Mouse (Mus musculus): ENCODE measurements around the gene Vmn1r52. TPM values are rescaled to one million over a fixed set of nuclear protein-coding genes. Genes with fewer than 3 reads are reported as not detected.
"Not testable (repeated sequence)": the region's sequence is repeated elsewhere in the genome, so short reads cannot be mapped to it uniquely, and the experiment has no call there.

Gene Vmn1r52
- not detected in 2 replicates for polyA plus RNA-seq (2012; rRNA removed)
- polyA plus RNA-seq (2014; fragmentation: Nextera tagmentation; extraction: Ambion mirVana) = not detected in 2 replicates

- H3K9me3 ChIP-seq (ENCODE audit: control insufficient read depth, low read length) = no peaks in the 10 kb centered on the region
- WGBS (ENCODE audit: insufficient replicate concordance) = 34% methylated on average over 2 of the region's 2 CpGs
Observed at GRCm38 (mm10) chr6:90174508-90174907, at the start of gene Vmn1r52. Gene Vmn1r52 (plus strand): TSS chr6:90174808.

GRCm38 (mm10) chr6:90160139-90160538 lies 14.5 kb upstream of the Vmn1r52 start:
- H3K27ac ChIP-seq = no peak overlapping the region
- TF ChIP-seq EP300 (IDR thresholded peaks at IDR 0.05; ENCODE audit: low read depth) = no peak
- no peak for TF ChIP-seq CTCF (IDR thresholded peaks at IDR 0.05; ENCODE audit: low read depth)
- no peaks in the 10 kb centered on the region for H3K4me1 ChIP-seq (replicated peaks; ENCODE audit: control insufficient read depth in 2 of 2, insufficient read depth in 2 of 2, low read length in 1 of 2)
- DNase-seq (ENCODE audit: low read depth in 3 of 3, low spot score in 3 of 3) = no peak
- no peak overlapping the region for H3K4me2 ChIP-seq (ENCODE audit: low read depth)
- no peak overlapping the region for H3K4me3 ChIP-seq (ENCODE audit: insufficient read depth in 1 of 2, low read depth in 2 of 2, low read length in 2 of 2)
- no peaks in the 10 kb centered on the region for H3K9me3 ChIP-seq (ENCODE audit: control insufficient read depth, low read length)
- no peak for ATAC-seq (ENCODE audit: insufficient read depth)
- H3K9ac ChIP-seq (replicated peaks) = no peak overlapping the region
- no peaks in the 10 kb centered on the region for H3K27me3 ChIP-seq (ENCODE audit: control insufficient read depth, insufficient read depth, low read length)
- WGBS (ENCODE audit: insufficient replicate concordance) = 57% methylated on average over 3 of the region's 3 CpGs
- no peaks in the 10 kb centered on the region for H3K36me3 ChIP-seq (replicated peaks; ENCODE audit: control insufficient read depth, insufficient read depth, low read depth)

More at GRCm38 (mm10) chr6:90174508-90174907, at the start of gene Vmn1r52:
- H3K27me3 ChIP-seq (ENCODE audit: control insufficient read depth, insufficient read depth, low read length) = no peaks in the 10 kb centered on the region
- no peaks in the 10 kb centered on the region for H3K36me3 ChIP-seq (replicated peaks; ENCODE audit: control insufficient read depth, insufficient read depth, low read depth)
- DNase-seq (ENCODE audit: low read depth in 3 of 3, low spot score in 3 of 3) = no peak
- H3K4me3 ChIP-seq (ENCODE audit: insufficient read depth in 1 of 2, low read depth in 2 of 2, low read length in 2 of 2) = no peak within 1 kb of the TSS
- no peak within 1 kb of the TSS for H3K9ac ChIP-seq (replicated peaks)
- no peak within 1 kb of the TSS for H3K4me2 ChIP-seq (ENCODE audit: low read depth)
- H3K27ac ChIP-seq = no peak within 1 kb of the TSS
- TF ChIP-seq EP300 (IDR thresholded peaks at IDR 0.05; ENCODE audit: low read depth) (no peak), CTCF (IDR thresholded peaks at IDR 0.05; ENCODE audit: low read depth) (no peak)
- no peaks in the 10 kb centered on the region for H3K4me1 ChIP-seq (replicated peaks; ENCODE audit: control insufficient read depth in 2 of 2, insufficient read depth in 2 of 2, low read length in 1 of 2)
- ATAC-seq (ENCODE audit: insufficient read depth) = no peak

GRCm38 (mm10) chr6:90202493-90202892 lies 27.9 kb downstream of the Vmn1r52 start, which contains the start of gene V1ra8:
Gene V1ra8 (plus strand): TSS chr6:90202793.
- H3K9me3 ChIP-seq (ENCODE audit: control insufficient read depth, low read length); H3K36me3 ChIP-seq (replicated peaks; ENCODE audit: control insufficient read depth, insufficient read depth, low read depth); H3K4me1 ChIP-seq (replicated peaks; ENCODE audit: control insufficient read depth in 2 of 2, insufficient read depth in 2 of 2, low read length in 1 of 2); H3K9ac ChIP-seq (replicated peaks); H3K27me3 ChIP-seq (ENCODE audit: control insufficient read depth, insufficient read depth, low read length); H3K4me2 ChIP-seq (ENCODE audit: low read depth); H3K4me3 ChIP-seq (ENCODE audit: insufficient read depth in 1 of 2, low read depth in 2 of 2, low read length in 2 of 2); H3K27ac ChIP-seq; ATAC-seq (ENCODE audit: insufficient read depth); DNase-seq (ENCODE audit: low read depth in 3 of 3, low spot score in 3 of 3): not testable (repeated sequence)
- 41% methylated on average over 1 of the region's 2 CpGs for WGBS (ENCODE audit: insufficient replicate concordance)

- Histone ChIP-seq H3K4me1 (replicated peaks; ENCODE audit: control insufficient read depth in 2 of 2, insufficient read depth in 2 of 2, low read length in 1 of 2) (no peaks in the 10 kb centered on the region), H3K9ac (replicated peaks) (no peak within 1 kb of the TSS), H3K27me3 (ENCODE audit: control insufficient read depth, insufficient read depth, low read length) (no peaks in the 10 kb centered on the region), H3K9me3 (ENCODE audit: control insufficient read depth, low read length) (no peaks in the 10 kb centered on the region), H3K27ac (no peak within 1 kb of the TSS), H3K36me3 (replicated peaks; ENCODE audit: control insufficient read depth, insufficient read depth, low read depth) (no peaks in the 10 kb centered on the region), H3K4me3 (ENCODE audit: insufficient read depth in 1 of 2, low read depth in 2 of 2, low read length in 2 of 2) (no peak within 1 kb of the TSS), H3K4me2 (ENCODE audit: low read depth) (no peak within 1 kb of the TSS)
- 65% methylated on average over 1 of the region's 1 CpGs for WGBS (ENCODE audit: insufficient replicate concordance)
- ATAC-seq (ENCODE audit: insufficient read depth) = no peak
- TF ChIP-seq CTCF (IDR thresholded peaks at IDR 0.05; ENCODE audit: low read depth) (no peak), EP300 (IDR thresholded peaks at IDR 0.05; ENCODE audit: low read depth) (no peak)
- DNase-seq (ENCODE audit: low read depth in 3 of 3, low spot score in 3 of 3) = no peak
Observed at GRCm38 (mm10) chr6:90224338-90224737, 49.7 kb downstream of the Vmn1r52 start, which contains the start of gene Vmn1r53. Gene Vmn1r53 (minus strand): TSS chr6:90224438.

Other genes with a start within 250 kb of the Vmn1r52 start
- not detected in 2 replicates for gene Vmn1r45, start 234.2 kb upstream of the Vmn1r52 start, polyA plus RNA-seq (2012; rRNA removed)
- gene Vmn1r45, start 234.2 kb upstream of the Vmn1r52 start, polyA plus RNA-seq (2014; fragmentation: Nextera tagmentation; extraction: Ambion mirVana) = not detected in 2 replicates
- gene Vmn1r46, start 205.5 kb upstream of the Vmn1r52 start, polyA plus RNA-seq (2012; rRNA removed) = not detected in 2 replicates
- gene Vmn1r46, start 205.5 kb upstream of the Vmn1r52 start, polyA plus RNA-seq (2014; fragmentation: Nextera tagmentation; extraction: Ambion mirVana) = not detected in 2 replicates
- not detected in 2 replicates for gene Vmn1r47, start 158.7 kb upstream of the Vmn1r52 start, polyA plus RNA-seq (2012; rRNA removed)
- not detected in 2 replicates for gene Vmn1r47, start 158.7 kb upstream of the Vmn1r52 start, polyA plus RNA-seq (2014; fragmentation: Nextera tagmentation; extraction: Ambion mirVana)
- not detected in 2 replicates for gene Vmn1r48, start 138.0 kb upstream of the Vmn1r52 start, polyA plus RNA-seq (2012; rRNA removed)
- gene Vmn1r48, start 138.0 kb upstream of the Vmn1r52 start, polyA plus RNA-seq (2014; fragmentation: Nextera tagmentation; extraction: Ambion mirVana) = not detected in 2 replicates
- not detected in 2 replicates for gene Vmn1r49, start 96.3 kb upstream of the Vmn1r52 start, polyA plus RNA-seq (2012; rRNA removed)
- gene Vmn1r49, start 96.3 kb upstream of the Vmn1r52 start, polyA plus RNA-seq (2014; fragmentation: Nextera tagmentation; extraction: Ambion mirVana) = not detected in 2 replicates
- not detected in 2 replicates for gene Vmn1r50, start 73.4 kb upstream of the Vmn1r52 start, polyA plus RNA-seq (2012; rRNA removed)
- gene Vmn1r50, start 73.4 kb upstream of the Vmn1r52 start, polyA plus RNA-seq (2014; fragmentation: Nextera tagmentation; extraction: Ambion mirVana) = not detected in 2 replicates
- not detected in 2 replicates for gene Vmn1r51, start 52.2 kb upstream of the Vmn1r52 start, polyA plus RNA-seq (2012; rRNA removed)
- gene Vmn1r51, start 52.2 kb upstream of the Vmn1r52 start, polyA plus RNA-seq (2014; fragmentation: Nextera tagmentation; extraction: Ambion mirVana) = not detected in 2 replicates
- not detected in 2 replicates for gene V1ra8, start 28.0 kb downstream of the Vmn1r52 start, polyA plus RNA-seq (2012; rRNA removed)
- gene V1ra8, start 28.0 kb downstream of the Vmn1r52 start, polyA plus RNA-seq (2014; fragmentation: Nextera tagmentation; extraction: Ambion mirVana) = not detected in 2 replicates
- not detected in 2 replicates for gene Vmn1r53, start 49.6 kb downstream of the Vmn1r52 start, polyA plus RNA-seq (2012; rRNA removed)
- not detected in 2 replicates for gene Vmn1r53, start 49.6 kb downstream of the Vmn1r52 start, polyA plus RNA-seq (2014; fragmentation: Nextera tagmentation; extraction: Ambion mirVana)
- not detected in 2 replicates for gene Vmn1r54, start 71.5 kb downstream of the Vmn1r52 start, polyA plus RNA-seq (2012; rRNA removed)
- gene Vmn1r54, start 71.5 kb downstream of the Vmn1r52 start, polyA plus RNA-seq (2014; fragmentation: Nextera tagmentation; extraction: Ambion mirVana) = not detected in 2 replicates
- gene BC048671, start 126.4 kb downstream of the Vmn1r52 start, polyA plus RNA-seq (2012; rRNA removed) = not detected in 2 replicates
- not detected in 2 replicates for gene BC048671, start 126.4 kb downstream of the Vmn1r52 start, polyA plus RNA-seq (2014; fragmentation: Nextera tagmentation; extraction: Ambion mirVana)
- gene Chst13, start 150.4 kb downstream of the Vmn1r52 start, polyA plus RNA-seq (2012; rRNA removed) = 9.0 and 9.1 TPM in 2 replicates
- 14.3 and 14.6 TPM in 2 replicates for gene Chst13, start 150.4 kb downstream of the Vmn1r52 start, polyA plus RNA-seq (2014; fragmentation: Nextera tagmentation; extraction: Ambion mirVana)
- 14.6 and 17.5 TPM in 2 replicates for gene Uroc1, start 158.5 kb downstream of the Vmn1r52 start, polyA plus RNA-seq (2012; rRNA removed)
- 9.6 and 11.5 TPM in 2 replicates for gene Uroc1, start 158.5 kb downstream of the Vmn1r52 start, polyA plus RNA-seq (2014; fragmentation: Nextera tagmentation; extraction: Ambion mirVana)
- gene Zxdc, start 194.7 kb downstream of the Vmn1r52 start, polyA plus RNA-seq (2012; rRNA removed) = 3.0 and 3.3 TPM in 2 replicates
- gene Zxdc, start 194.7 kb downstream of the Vmn1r52 start, polyA plus RNA-seq (2014; fragmentation: Nextera tagmentation; extraction: Ambion mirVana) = 3.0 and 3.9 TPM in 2 replicates